Mouse (Mus musculus): ENCODE data around the gene Kpnb1. TPM values are rescaled to one million over a fixed set of nuclear protein-coding genes. Genes with fewer than 3 reads are reported as not detected.

Gene Kpnb1
- polyA plus RNA-seq, 2 experiments: 23.2 to 58.0 TPM

- H3K4me1 ChIP-seq (replicated peaks; ENCODE audit: control insufficient read depth in 2 of 2, insufficient read depth in 2 of 2, low read length in 1 of 2): no peaks in the 10 kb centered on the region
- H3K27me3 ChIP-seq (ENCODE audit: control insufficient read depth, insufficient read depth, low read length): peaks cover 49% of the 10 kb centered on the region
- H3K4me3 ChIP-seq (ENCODE audit: insufficient read depth in 1 of 2, low read depth in 2 of 2, low read length in 2 of 2): no peak within 1 kb of the TSS; a peak in 2 of 4 replicates
- no peak within 1 kb of the TSS for H3K9ac ChIP-seq (replicated peaks)
- H3K27ac ChIP-seq: no peak within 1 kb of the TSS
- WGBS (ENCODE audit: insufficient replicate concordance): 1% methylated on average over 87 of the region's 87 CpGs
- H3K4me2 ChIP-seq (ENCODE audit: low read depth): peak within 1 kb of the TSS; percentile 38
- TF ChIP-seq CTCF (IDR thresholded peaks at IDR 0.05; ENCODE audit: low read depth): no peak
- no peak for TF ChIP-seq EP300 (IDR thresholded peaks at IDR 0.05; ENCODE audit: low read depth)
- no peaks in the 10 kb centered on the region for H3K36me3 ChIP-seq (replicated peaks; ENCODE audit: control insufficient read depth, insufficient read depth, low read depth)
- ATAC-seq (ENCODE audit: insufficient read depth) (no peak), DNase-seq (ENCODE audit: low read depth in 3 of 3, low spot score in 3 of 3) (no peak)
- H3K9me3 ChIP-seq (ENCODE audit: control insufficient read depth, low read length): no peaks in the 10 kb centered on the region
These were observed 72.7 kb downstream of the Kpnb1 start, which contains the start of gene Tbx21 for GRCm38 (mm10) chr11:97114671-97115601. Gene Tbx21 (minus strand): TSS chr11:97115331.

GRCm38 (mm10) chr11:97112519-97113125 is 75.1 kb downstream of the Kpnb1 start:
- Histone ChIP-seq H3K36me3 (replicated peaks; ENCODE audit: control insufficient read depth, insufficient read depth, low read depth) (no peaks in the 10 kb centered on the region), H3K9ac (replicated peaks) (no peak overlapping the region), H3K4me2 (ENCODE audit: low read depth) (no peak overlapping the region), H3K4me1 (replicated peaks; ENCODE audit: control insufficient read depth in 2 of 2, insufficient read depth in 2 of 2, low read length in 1 of 2) (no peaks in the 10 kb centered on the region), H3K9me3 (ENCODE audit: control insufficient read depth, low read length) (no peaks in the 10 kb centered on the region), H3K27ac (no peak overlapping the region), H3K4me3 (ENCODE audit: insufficient read depth in 1 of 2, low read depth in 2 of 2, low read length in 2 of 2) (no peak overlapping the region), H3K27me3 (ENCODE audit: control insufficient read depth, insufficient read depth, low read length) (peaks cover 45% of the 10 kb centered on the region)
- ATAC-seq (ENCODE audit: insufficient read depth) (no peak), DNase-seq (ENCODE audit: low read depth in 3 of 3, low spot score in 3 of 3) (no peak)
- no peak for TF ChIP-seq EP300 (IDR thresholded peaks at IDR 0.05; ENCODE audit: low read depth)
- no peak for TF ChIP-seq CTCF (IDR thresholded peaks at IDR 0.05; ENCODE audit: low read depth)
- 61% methylated on average over 9 of the region's 9 CpGs for WGBS (ENCODE audit: insufficient replicate concordance)

Small RNAs within 50 kb of the gene (microRNA-seq; reads per million reads assigned to microRNA genes)
- not detected for gene Mir7235

Other genes starting within 250 kb of the Kpnb1 start
- 315 and 355 TPM in 2 replicates for gene Pnpo, start 243.9 kb downstream of the Kpnb1 start, polyA plus RNA-seq (2012; rRNA removed)
- 564 and 592 TPM in 2 replicates for gene Pnpo, start 243.9 kb downstream of the Kpnb1 start, polyA plus RNA-seq (2014; fragmentation: Nextera tagmentation; extraction: Ambion mirVana)
- gene Sp2, start 204.9 kb downstream of the Kpnb1 start, polyA plus RNA-seq (2012; rRNA removed): 7.7 and 8.0 TPM in 2 replicates
- gene Sp2, start 204.9 kb downstream of the Kpnb1 start, polyA plus RNA-seq (2014; fragmentation: Nextera tagmentation; extraction: Ambion mirVana): 13.7 and 17.1 TPM in 2 replicates
- gene Sp6, start 174.5 kb downstream of the Kpnb1 start, polyA plus RNA-seq (2012; rRNA removed): 0.02 and 0.06 TPM in 2 replicates
- gene Sp6, start 174.5 kb downstream of the Kpnb1 start, polyA plus RNA-seq (2014; fragmentation: Nextera tagmentation; extraction: Ambion mirVana): not detected in 2 replicates
- 5.7 and 5.9 TPM in 2 replicates for gene Scrn2, start 157.9 kb downstream of the Kpnb1 start, polyA plus RNA-seq (2012; rRNA removed)
- gene Scrn2, start 157.9 kb downstream of the Kpnb1 start, polyA plus RNA-seq (2014; fragmentation: Nextera tagmentation; extraction: Ambion mirVana): 5.8 and 6.3 TPM in 2 replicates
- 0.20 and 0.29 TPM in 2 replicates for gene Lrrc46, start 146.5 kb downstream of the Kpnb1 start, polyA plus RNA-seq (2012; rRNA removed)
- 0.28 and 0.38 TPM in 2 replicates for gene Lrrc46, start 146.5 kb downstream of the Kpnb1 start, polyA plus RNA-seq (2014; fragmentation: Nextera tagmentation; extraction: Ambion mirVana)
- 29.1 and 30.3 TPM in 2 replicates for gene Mrpl10, start 146.3 kb downstream of the Kpnb1 start, polyA plus RNA-seq (2012; rRNA removed)
- 34.9 and 36.2 TPM in 2 replicates for gene Mrpl10, start 146.3 kb downstream of the Kpnb1 start, polyA plus RNA-seq (2014; fragmentation: Nextera tagmentation; extraction: Ambion mirVana)
- gene Osbpl7, start 137.3 kb downstream of the Kpnb1 start, polyA plus RNA-seq (2012; rRNA removed): 2.0 and 2.5 TPM in 2 replicates
- gene Osbpl7, start 137.3 kb downstream of the Kpnb1 start, polyA plus RNA-seq (2014; fragmentation: Nextera tagmentation; extraction: Ambion mirVana): 1.2 and 1.7 TPM in 2 replicates
- gene Tbx21, start 72.5 kb downstream of the Kpnb1 start, polyA plus RNA-seq (2012; rRNA removed): 0.02 and 0.05 TPM in 2 replicates
- not detected in 2 replicates for gene Tbx21, start 72.5 kb downstream of the Kpnb1 start, polyA plus RNA-seq (2014; fragmentation: Nextera tagmentation; extraction: Ambion mirVana)
- gene Tbkbp1, start 36.4 kb downstream of the Kpnb1 start, polyA plus RNA-seq (2012; rRNA removed): 2.4 and 2.6 TPM in 2 replicates
- gene Tbkbp1, start 36.4 kb downstream of the Kpnb1 start, polyA plus RNA-seq (2014; fragmentation: Nextera tagmentation; extraction: Ambion mirVana): 0.90 and 1.6 TPM in 2 replicates
- gene Npepps, start 92.8 kb upstream of the Kpnb1 start, polyA plus RNA-seq (2012; rRNA removed): 4.3 and 8.5 TPM in 2 replicates
- gene Npepps, start 92.8 kb upstream of the Kpnb1 start, polyA plus RNA-seq (2014; fragmentation: Nextera tagmentation; extraction: Ambion mirVana): 14.4 and 15.1 TPM in 2 replicates
- gene Mrpl45, start 127.8 kb upstream of the Kpnb1 start, polyA plus RNA-seq (2012; rRNA removed): 7.7 and 13.1 TPM in 2 replicates
- gene Mrpl45, start 127.8 kb upstream of the Kpnb1 start, polyA plus RNA-seq (2014; fragmentation: Nextera tagmentation; extraction: Ambion mirVana): 22.8 and 26.4 TPM in 2 replicates
- gene Gpr179, start 164.2 kb upstream of the Kpnb1 start, polyA plus RNA-seq (2012; rRNA removed): 0.01 TPM in 1 of 2 replicates, not detected in the other
- not detected in 2 replicates for gene Gpr179, start 164.2 kb upstream of the Kpnb1 start, polyA plus RNA-seq (2014; fragmentation: Nextera tagmentation; extraction: Ambion mirVana)
- gene Socs7, start 174.7 kb upstream of the Kpnb1 start, polyA plus RNA-seq (2012; rRNA removed): 2.1 and 2.4 TPM in 2 replicates
- 0.38 and 0.53 TPM in 2 replicates for gene Socs7, start 174.7 kb upstream of the Kpnb1 start, polyA plus RNA-seq (2014; fragmentation: Nextera tagmentation; extraction: Ambion mirVana)
- gene Arhgap23, start 227.7 kb upstream of the Kpnb1 start, polyA plus RNA-seq (2012; rRNA removed): 17.5 and 21.2 TPM in 2 replicates
- gene Arhgap23, start 227.7 kb upstream of the Kpnb1 start, polyA plus RNA-seq (2014; fragmentation: Nextera tagmentation; extraction: Ambion mirVana): 7.3 and 7.9 TPM in 2 replicates